Mouse (Mus musculus) heart, embryonic 10.5 days (tissue): Measurements from ENCODE around the gene Bst2. TPM values are rescaled to one million over a fixed set of nuclear protein-coding genes. Genes with fewer than 3 reads are reported as not detected.

ENCODE experiments used
- DNase-seq: peaks from one replicate; pipeline ENCODE4 v3.0.0-alpha.2; 2017; ENCODE audit warnings: low spot score
- H3K27ac ChIP-seq: fragments of 300-500 bp; sonication (generic); 2 replicates; pipeline ENCODE4 v1.5.1; 2016; ENCODE audit warnings: mild to moderate bottlenecking
- H3K27me3 ChIP-seq: fragments of 300-500 bp; sonication (generic); 2 replicates; pipeline ENCODE4 v1.6.1; 2016; ENCODE audit warnings: mild to moderate bottlenecking; ENCODE audit not compliant: poor library complexity, insufficient read depth, severe bottlenecking
- H3K36me3 ChIP-seq: fragments of 300-500 bp; sonication (generic); 2 replicates; pipeline ENCODE4 v1.6.1; 2016; ENCODE audit warnings: mild to moderate bottlenecking, moderate library complexity
- H3K4me1 ChIP-seq: fragments of 300-500 bp; sonication (generic); 2 replicates; pipeline ENCODE4 v1.6.1; 2016; ENCODE audit warnings: mild to moderate bottlenecking
- H3K4me3 ChIP-seq: fragments of 300-500 bp; sonication (generic); 2 replicates; pipeline ENCODE4 v1.5.1; 2016; ENCODE audit warnings: mild to moderate bottlenecking, moderate library complexity
- H3K9me3 ChIP-seq: fragments of 300-500 bp; sonication (generic); 2 replicates; pipeline ENCODE4 v1.6.1; 2016; ENCODE audit warnings: mild to moderate bottlenecking, moderate library complexity
- WGBS: fragments of 180-500 bp; shearing (Covaris S2); methylation state at CpG from one replicate; pipeline ENCODE4 v1.1.7; 2016; 5-methylcytosine and 5-hydroxymethylcytosine counted together
- polyA plus RNA-seq: library from polyadenylated mRNA; unstranded; fragments of >200 nt; fragmentation: Nextera tagmentation; extraction: Ambion mirVana; gene quantifications from 2 replicates; pipeline ENCODE4 v1.2.1, GENCODE M21; 2016

Bst2 gene
- polyA plus RNA-seq, 1 experiment from 2014 or later: 16.8 TPM

DNA sequence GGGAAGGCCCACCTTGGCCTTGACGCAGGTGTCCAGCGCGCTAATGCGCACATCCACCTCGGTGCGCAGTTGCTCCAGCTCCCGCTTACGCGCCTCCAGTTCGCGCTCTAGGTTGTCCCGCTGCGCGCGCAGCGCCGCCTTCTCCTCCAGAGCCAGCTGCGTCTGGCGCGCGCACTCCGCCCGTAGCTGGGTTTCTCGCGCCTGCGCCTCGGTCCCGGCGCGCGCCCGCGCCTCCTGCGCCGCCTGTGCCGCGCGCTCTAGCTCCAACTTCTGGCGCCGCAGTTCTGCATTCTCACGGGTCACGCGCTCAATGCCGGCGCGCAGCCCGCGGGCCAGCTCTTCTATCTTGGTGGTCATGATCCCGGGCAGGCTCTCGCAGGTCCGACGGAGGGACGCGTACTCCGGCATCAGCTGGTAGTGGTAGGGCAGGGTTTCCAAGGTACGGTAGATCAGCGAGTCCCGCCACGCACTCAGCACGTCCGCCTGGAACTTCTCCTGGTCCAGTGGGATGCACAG is 29.6 kb downstream of the Bst2 start:
- under 1% methylated on average over 61 of the region's 61 CpGs for WGBS
- peaks cover 69% of the 10 kb centered on the region for H3K27me3 ChIP-seq

GRCm38 (mm10) chr8:71505979-71506378 is 31.3 kb downstream of the Bst2 start:
- Histone ChIP-seq H3K4me3 (no peak overlapping the region), H3K9me3 (no peaks in the 10 kb centered on the region), H3K36me3 (0 out of 2 replicates have a peak, but pooled peaks cover 10% of the 10 kb centered on the region), H3K27ac (no peak overlapping the region), H3K4me1 (peaks cover 24% of the 10 kb centered on the region), H3K27me3 (peaks cover 58% of the 10 kb centered on the region)
- no peak for DNase-seq
- 72% methylated on average over 4 of the region's 4 CpGs for WGBS

More for the DNA sequence above, 29.6 kb downstream of the Bst2 start:
- H3K27ac ChIP-seq: peak overlapping the region; percentile 59; the same call in 1 of the 2 replicates
- H3K36me3 ChIP-seq: 0 out of 2 replicates have a peak, but pooled peaks cover 10% of the 10 kb centered on the region
- H3K4me1 ChIP-seq: peaks cover 33% of the 10 kb centered on the region
- H3K9me3 ChIP-seq: no peaks in the 10 kb centered on the region
- peak overlapping the region; percentile 61 for H3K4me3 ChIP-seq
- no peak for DNase-seq

DNA sequence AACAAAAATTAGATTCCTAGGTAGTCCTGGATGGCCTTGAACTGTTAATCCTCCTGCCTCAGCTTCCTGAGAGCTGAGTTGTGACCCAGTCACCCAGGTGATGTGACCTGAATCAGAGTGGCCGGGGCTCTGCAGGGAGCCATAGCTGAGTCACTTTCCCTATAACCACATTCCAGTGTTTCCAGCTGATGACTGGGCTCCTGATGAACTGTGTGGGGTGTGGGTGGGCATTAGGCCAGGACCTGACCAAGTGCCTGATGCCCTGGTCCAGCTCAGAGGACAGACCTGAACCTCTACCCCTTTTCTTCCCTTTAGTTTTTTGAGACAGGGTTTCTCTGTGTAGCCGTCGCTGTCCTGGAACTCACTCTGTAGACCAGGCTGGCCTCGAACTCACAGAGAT is 31.9 kb downstream of the Bst2 start:
- no peak overlapping the region for H3K4me3 ChIP-seq
- peaks cover 27% of the 10 kb centered on the region for H3K4me1 ChIP-seq
- H3K27me3 ChIP-seq: peaks cover 52% of the 10 kb centered on the region
- no peak overlapping the region for H3K27ac ChIP-seq
- 85% methylated on average over 4 of the region's 4 CpGs for WGBS
- no peak for DNase-seq
- no peaks in the 10 kb centered on the region for H3K9me3 ChIP-seq
- 0 out of 2 replicates have a peak, but pooled peaks cover 10% of the 10 kb centered on the region for H3K36me3 ChIP-seq

- WGBS: 82% methylated on average over 4 of the region's 4 CpGs
- Histone ChIP-seq H3K9me3 (no peaks in the 10 kb centered on the region), H3K4me1 (peaks cover 33% of the 10 kb centered on the region), H3K36me3 (0 out of 2 replicates have a peak, but pooled peaks cover 13% of the 10 kb centered on the region), H3K27me3 (peaks cover 42% of the 10 kb centered on the region), H3K4me3 (no peak overlapping the region), H3K27ac (no peak overlapping the region; the same call in 1 of the 2 replicates)
- no peak for DNase-seq
Measured at GRCm38 (mm10) chr8:71504349-71504748, 32.9 kb downstream of the Bst2 start.

DNA sequence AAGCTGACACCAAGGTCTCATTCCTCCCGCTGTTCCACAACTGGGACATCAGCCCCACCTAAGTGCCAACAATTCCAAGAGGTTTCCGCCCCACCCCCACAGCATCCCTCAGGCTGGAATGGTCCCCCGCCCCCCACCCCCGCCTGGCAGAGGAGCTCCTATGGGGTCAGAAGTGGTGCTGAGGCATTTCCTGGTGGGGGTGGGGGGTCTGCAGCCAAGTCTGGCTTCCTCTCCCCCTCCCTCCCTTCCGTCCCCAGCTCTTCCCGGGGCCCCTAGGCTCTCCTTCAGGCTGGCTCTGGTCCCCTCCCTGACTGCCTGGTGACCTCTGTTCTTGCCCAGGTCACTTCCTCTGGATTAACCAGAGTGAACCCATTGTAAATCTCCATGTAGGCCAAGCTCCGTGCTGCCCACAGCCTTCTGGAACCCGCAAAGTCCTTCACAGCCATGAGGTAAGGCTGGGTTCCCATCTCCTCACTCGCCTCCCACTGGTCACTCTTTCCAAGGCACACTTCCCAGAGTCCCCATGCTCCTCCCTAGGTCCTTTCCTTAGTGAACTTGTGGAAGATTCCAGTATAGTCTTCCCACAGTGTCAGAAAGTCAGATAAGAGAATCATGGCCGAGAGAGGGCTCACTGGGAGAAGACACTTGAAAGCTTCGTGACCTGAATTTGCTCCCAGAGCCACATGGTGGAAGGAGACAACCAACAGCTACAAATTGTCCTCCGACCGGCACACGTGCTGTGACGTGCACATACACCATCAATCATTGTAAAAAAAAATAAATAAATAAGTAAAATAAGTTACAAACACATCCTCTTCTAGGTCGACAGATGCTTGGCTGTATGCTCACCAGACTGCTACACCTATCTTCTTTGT is 38.2 kb downstream of the Bst2 start:
- no peaks in the 10 kb centered on the region for H3K27me3 ChIP-seq
- H3K27ac ChIP-seq: peak overlapping the region; percentile 79
- H3K9me3 ChIP-seq: no peaks in the 10 kb centered on the region
- peaks cover 6% of the 10 kb centered on the region; the same call in 1 of the 2 replicates for H3K36me3 ChIP-seq
- WGBS: 23% methylated on average over 16 of the region's 16 CpGs
- H3K4me3 ChIP-seq: peak overlapping the region; percentile 32
- DNase-seq: no peak
- H3K4me1 ChIP-seq: peaks cover 59% of the 10 kb centered on the region

- peak overlapping the region; percentile 79 for H3K27ac ChIP-seq
- no peaks in the 10 kb centered on the region for H3K9me3 ChIP-seq
- peak overlapping the region; percentile 32 for H3K4me3 ChIP-seq
- no peak for DNase-seq
- no peaks in the 10 kb centered on the region for H3K27me3 ChIP-seq
- H3K36me3 ChIP-seq: peaks cover 14% of the 10 kb centered on the region
- 14% methylated on average over 15 of the region's 15 CpGs for WGBS
- peaks cover 55% of the 10 kb centered on the region for H3K4me1 ChIP-seq
Measured at GRCm38 (mm10) chr8:71497881-71498501, 39.3 kb downstream of the Bst2 start.

GRCm38 (mm10) chr8:71497077-71497645 is 40.1 kb downstream of the Bst2 start:
- Histone ChIP-seq H3K27me3 (no peaks in the 10 kb centered on the region), H3K9me3 (no peaks in the 10 kb centered on the region), H3K27ac (peak overlapping the region; percentile 79; the same call in 1 of the 2 replicates), H3K4me3 (no peak overlapping the region), H3K36me3 (peaks cover 22% of the 10 kb centered on the region), H3K4me1 (peaks cover 54% of the 10 kb centered on the region)
- WGBS: 93% methylated on average over 1 of the region's 1 CpGs
- no peak for DNase-seq

DNA sequence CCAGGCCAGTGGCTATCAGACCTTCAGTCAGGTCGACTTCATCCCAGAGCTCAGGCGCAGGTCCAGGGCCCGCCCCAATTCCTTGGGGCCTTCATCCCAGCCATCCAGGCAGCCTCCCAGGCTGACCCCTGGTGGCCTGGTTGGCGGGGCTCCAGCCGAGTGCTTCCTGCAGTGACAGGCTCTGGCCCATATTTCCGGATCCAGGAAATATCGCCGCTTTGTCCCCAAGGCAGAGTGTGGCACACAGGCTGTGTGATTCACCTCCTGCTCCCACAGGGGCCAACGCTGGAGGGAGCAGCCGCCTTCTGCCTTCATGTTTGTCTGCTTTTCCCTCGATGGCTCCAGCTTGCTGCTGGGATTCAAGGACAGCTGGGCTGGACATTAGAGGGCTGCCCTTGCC is 40.8 kb downstream of the Bst2 start:
- peaks cover 54% of the 10 kb centered on the region for H3K4me1 ChIP-seq
- H3K36me3 ChIP-seq: peaks cover 29% of the 10 kb centered on the region
- no peak overlapping the region for H3K4me3 ChIP-seq
- H3K9me3 ChIP-seq: no peaks in the 10 kb centered on the region
- 35% methylated on average over 11 of the region's 11 CpGs for WGBS
- H3K27ac ChIP-seq: peak overlapping the region; percentile 56; the same call in 1 of the 2 replicates
- no peaks in the 10 kb centered on the region for H3K27me3 ChIP-seq
- DNase-seq: peak; percentile 82

DNA sequence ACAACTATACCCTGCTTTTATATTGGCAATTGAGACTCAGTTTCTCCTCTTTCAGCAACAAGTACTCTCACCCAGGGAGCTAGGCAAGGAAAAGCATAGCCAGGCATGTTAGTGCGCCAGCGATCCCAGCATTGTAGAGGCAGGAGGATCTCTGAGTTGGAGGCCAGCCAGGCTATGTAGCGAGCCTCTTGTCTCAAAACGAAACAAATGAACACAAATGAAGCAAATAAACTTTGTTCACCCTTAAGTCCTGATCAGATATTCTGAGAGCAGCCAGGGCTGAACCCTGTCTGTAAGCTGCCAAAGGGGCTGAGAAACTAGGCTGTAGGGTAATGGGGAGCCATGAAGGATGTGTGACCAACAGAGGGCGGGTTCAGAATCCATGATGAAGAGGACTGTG is 41.4 kb downstream of the Bst2 start:
- peaks cover 54% of the 10 kb centered on the region for H3K4me1 ChIP-seq
- DNase-seq: no peak
- peak overlapping the region; percentile 56; the same call in 1 of the 2 replicates for H3K27ac ChIP-seq
- H3K4me3 ChIP-seq: no peak overlapping the region
- no peaks in the 10 kb centered on the region for H3K27me3 ChIP-seq
- peaks cover 36% of the 10 kb centered on the region for H3K36me3 ChIP-seq
- H3K9me3 ChIP-seq: no peaks in the 10 kb centered on the region
- 89% methylated on average over 5 of the region's 5 CpGs for WGBS

GRCm38 (mm10) chr8:71495039-71495438 is 42.2 kb downstream of the Bst2 start:
- Histone ChIP-seq H3K4me3 (peak overlapping the region; percentile 24; the same call in 1 of the 2 replicates), H3K27me3 (no peaks in the 10 kb centered on the region), H3K27ac (peak overlapping the region; percentile 69; the same call in 1 of the 2 replicates), H3K9me3 (no peaks in the 10 kb centered on the region), H3K36me3 (peaks cover 43% of the 10 kb centered on the region), H3K4me1 (peaks cover 52% of the 10 kb centered on the region)
- 24% methylated on average over 16 of the region's 16 CpGs for WGBS
- peak; percentile 83 for DNase-seq

DNA sequence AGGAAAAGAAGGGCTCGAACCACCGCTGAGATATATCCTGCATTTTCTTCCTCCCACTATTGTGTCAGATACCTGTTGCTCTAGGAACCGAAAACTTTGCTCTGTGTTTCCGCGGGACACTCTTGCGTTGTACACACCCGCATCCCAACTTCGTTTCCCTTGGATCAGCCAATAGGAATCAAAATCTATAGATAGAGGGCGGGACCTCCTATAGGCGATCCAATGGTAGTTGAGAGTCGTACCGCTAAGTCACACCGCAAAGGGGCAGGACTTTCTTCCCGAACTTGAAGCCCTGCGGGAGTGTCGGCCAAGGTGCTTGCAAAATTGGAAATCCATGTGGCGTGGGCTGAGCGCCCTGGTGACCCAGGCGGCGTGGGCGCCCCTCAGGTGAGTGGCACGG is 48.8 kb downstream of the Bst2 start:
- Histone ChIP-seq H3K4me3 (peak overlapping the region; percentile 84), H3K4me1 (peaks cover 37% of the 10 kb centered on the region), H3K27ac (peak overlapping the region; percentile 94), H3K36me3 (peaks cover 36% of the 10 kb centered on the region), H3K27me3 (0 out of 2 replicates have a peak, but pooled peaks cover 11% of the 10 kb centered on the region), H3K9me3 (no peaks in the 10 kb centered on the region)
- DNase-seq: peak; percentile 93
- WGBS: under 1% methylated on average over 22 of the region's 22 CpGs

DNA sequence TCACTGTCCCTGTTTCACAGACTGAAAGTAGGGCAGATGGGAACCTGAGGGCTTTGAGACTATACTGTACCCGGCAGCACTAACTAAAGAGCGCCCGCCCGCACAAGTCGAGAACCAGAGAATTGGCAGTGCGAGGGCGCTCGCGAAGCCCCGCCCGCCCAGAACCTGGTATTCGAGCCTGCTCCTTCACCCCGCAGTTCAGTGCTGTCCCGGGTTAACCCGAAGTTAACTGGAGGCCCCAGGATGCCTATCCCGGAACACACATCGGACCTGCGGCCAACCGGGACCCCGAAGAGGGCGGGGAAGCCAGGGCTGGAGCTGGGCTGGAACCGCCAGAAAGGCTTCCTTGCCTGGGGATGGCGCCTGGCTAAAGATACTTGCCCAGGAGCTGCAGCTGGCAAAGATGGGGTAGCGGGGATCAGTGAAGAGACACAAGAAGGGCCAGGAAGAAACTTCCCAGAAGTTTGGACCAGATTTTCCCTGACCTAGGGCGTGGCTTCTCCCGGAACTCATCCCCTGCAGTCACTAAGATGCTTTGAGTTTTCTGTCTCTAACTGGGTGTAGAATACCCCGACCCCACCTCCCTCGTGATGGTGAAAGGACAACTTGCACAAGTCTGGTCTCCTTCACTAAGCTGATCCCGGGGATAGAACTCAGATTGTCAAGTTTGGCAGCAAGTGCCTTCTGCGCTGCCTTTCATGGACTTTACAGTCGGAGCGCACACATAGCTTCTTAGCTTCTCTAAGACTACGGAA is 49.4 kb downstream of the Bst2 start, which contains the start of gene Gtpbp3:
TSS of gene Gtpbp3 (plus strand) at position 413 of the 755 bp plus-strand sequence.
- Histone ChIP-seq H3K4me1 (peaks cover 37% of the 10 kb centered on the region), H3K4me3 (peak within 1 kb of the TSS; percentile 84), H3K36me3 (peaks cover 31% of the 10 kb centered on the region), H3K9me3 (no peaks in the 10 kb centered on the region), H3K27ac (peak within 1 kb of the TSS; percentile 94), H3K27me3 (peaks cover 17% of the 10 kb centered on the region)
- no peak for DNase-seq
- WGBS: under 1% methylated on average over 33 of the region's 33 CpGs
